Mouse (Mus musculus): ENCODE measurements around the gene Erp44. TPM values are rescaled to one million over a fixed set of nuclear protein-coding genes. Genes with fewer than 3 reads are reported as not detected.

Erp44 gene
- polyA plus RNA-seq, 1 experiment from 2014 or later = 70.9 TPM

DNA sequence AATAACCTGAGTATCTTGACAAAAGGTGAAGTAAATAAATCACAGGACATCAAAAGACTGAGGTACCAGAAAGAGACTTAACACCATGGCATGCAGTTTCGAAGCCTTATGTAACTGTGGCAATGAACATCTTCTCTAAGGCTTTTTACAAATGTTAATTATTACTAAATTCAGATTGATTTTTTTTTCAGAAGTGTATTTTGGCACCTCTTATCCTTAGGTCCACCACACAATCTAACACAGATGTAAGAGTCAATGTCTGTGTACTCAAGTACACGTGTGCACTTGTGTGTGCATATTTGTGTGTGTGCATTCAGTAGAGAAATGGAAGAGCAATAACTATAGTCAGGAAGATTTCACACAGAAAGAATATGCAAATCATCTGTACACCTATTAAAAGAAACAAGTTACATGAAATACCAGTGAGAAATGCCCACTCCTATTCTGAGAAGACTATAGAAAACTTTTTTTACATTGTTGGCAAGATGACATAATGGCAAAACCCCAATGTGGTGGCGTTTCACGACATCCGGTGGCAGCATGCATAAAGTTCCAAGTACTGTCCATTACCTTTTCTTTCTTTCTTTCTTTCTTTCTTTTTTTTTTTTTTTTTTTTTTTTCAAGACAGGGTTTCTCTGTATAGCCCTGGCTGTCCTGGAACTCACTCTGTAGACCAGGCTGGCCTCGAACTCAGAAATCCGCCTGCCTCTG is 6.1 kb downstream of the Erp44 start:
- H3K27me3 ChIP-seq = no peaks in the 10 kb centered on the region
- no peak overlapping the region for H3K4me2 ChIP-seq (replicated peaks)
- peaks cover 6% of the 10 kb centered on the region; the same call in 1 of the 2 replicates for H3K4me1 ChIP-seq
- H3K9me3 ChIP-seq = no peaks in the 10 kb centered on the region
- WGBS = 93% methylated on average over 7 of the region's 7 CpGs
- H3K36me3 ChIP-seq = no peaks in the 10 kb centered on the region
- H3K4me3 ChIP-seq = no peak overlapping the region
- ATAC-seq (ENCODE audit: low FRiP score, low read depth) = no peak
- H3K9ac ChIP-seq (replicated peaks) = no peak overlapping the region
- no peak overlapping the region for H3K27ac ChIP-seq (replicated peaks)

DNA sequence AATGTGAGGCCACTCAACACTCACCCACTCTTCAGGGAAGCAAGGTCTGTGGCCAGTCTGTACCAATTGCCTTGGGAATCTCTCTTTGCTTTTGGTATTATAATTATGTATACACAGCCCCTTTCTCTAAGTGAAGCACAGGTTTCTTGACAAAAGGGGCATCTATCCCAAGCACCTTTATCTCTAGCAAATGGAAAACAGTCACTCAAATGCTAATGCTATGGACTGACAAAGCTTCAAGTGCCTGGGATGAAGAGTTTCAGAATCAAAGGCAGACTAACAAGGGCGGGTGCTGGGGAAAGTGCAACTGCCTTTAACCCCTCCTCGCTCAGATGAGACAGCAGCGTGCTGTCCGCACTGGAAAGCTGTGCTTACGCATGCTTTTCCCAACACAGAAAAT is 7.5 kb downstream of the Erp44 start:
- no peak overlapping the region for H3K9ac ChIP-seq (replicated peaks)
- 22% methylated on average over 5 of the region's 5 CpGs for WGBS
- no peaks in the 10 kb centered on the region for H3K36me3 ChIP-seq
- peaks cover 6% of the 10 kb centered on the region; the same call in 1 of the 2 replicates for H3K4me1 ChIP-seq
- no peak overlapping the region for H3K27ac ChIP-seq (replicated peaks)
- H3K4me2 ChIP-seq (replicated peaks) = no peak overlapping the region
- no peak overlapping the region for H3K4me3 ChIP-seq
- no peaks in the 10 kb centered on the region for H3K9me3 ChIP-seq
- H3K27me3 ChIP-seq = no peaks in the 10 kb centered on the region
- no peak for ATAC-seq (ENCODE audit: low FRiP score, low read depth)

DNA sequence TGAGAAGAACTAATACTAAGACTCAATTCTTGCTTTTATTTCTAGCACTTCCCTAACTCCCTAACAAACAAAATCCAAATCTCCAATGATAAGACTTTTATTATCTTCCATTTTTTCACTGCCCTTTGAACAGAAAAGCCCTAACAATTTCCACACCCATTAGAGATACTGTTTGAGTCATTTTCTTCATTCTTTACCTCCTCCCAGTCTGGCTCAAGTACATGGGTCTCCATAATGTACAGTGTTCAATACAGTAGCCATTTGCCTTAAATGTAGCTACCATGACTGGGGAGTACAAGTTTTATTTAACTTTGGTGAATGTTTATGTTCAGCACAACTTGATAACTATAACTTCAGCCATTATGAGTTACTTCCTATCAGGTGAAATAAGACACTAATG is 8.8 kb downstream of the Erp44 start:
- ATAC-seq (ENCODE audit: low FRiP score, low read depth) = no peak
- no peak overlapping the region for H3K9ac ChIP-seq (replicated peaks)
- no peaks in the 10 kb centered on the region for H3K9me3 ChIP-seq
- no peaks in the 10 kb centered on the region for H3K27me3 ChIP-seq
- H3K36me3 ChIP-seq = no peaks in the 10 kb centered on the region
- no peak overlapping the region for H3K4me2 ChIP-seq (replicated peaks)
- no peak overlapping the region for H3K27ac ChIP-seq (replicated peaks)
- no peak overlapping the region for H3K4me3 ChIP-seq
- peaks cover 6% of the 10 kb centered on the region; the same call in 1 of the 2 replicates for H3K4me1 ChIP-seq

DNA sequence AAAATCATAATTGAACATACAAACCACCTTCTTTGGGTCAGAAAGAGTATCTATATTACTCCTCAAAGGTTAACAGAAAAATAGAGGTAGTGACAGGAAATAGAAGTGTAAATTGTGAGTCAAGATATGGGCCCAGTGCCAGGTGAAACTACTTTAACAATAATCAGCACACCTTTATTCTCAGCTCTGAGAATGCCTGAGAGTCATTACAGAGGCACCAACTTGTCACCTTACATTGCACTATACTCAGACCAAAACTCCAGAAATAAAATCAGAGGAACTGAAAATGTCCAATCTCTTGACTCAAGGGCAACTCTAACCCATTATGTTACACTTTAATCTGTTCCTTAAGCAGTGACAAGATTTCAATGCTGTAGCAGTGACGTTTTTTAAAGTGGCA is 11.2 kb downstream of the Erp44 start:
- no peak for ATAC-seq (ENCODE audit: low FRiP score, low read depth)
- Histone ChIP-seq H3K4me1 (peaks cover 8% of the 10 kb centered on the region; the same call in 1 of the 2 replicates), H3K9ac (replicated peaks) (no peak overlapping the region), H3K4me2 (replicated peaks) (no peak overlapping the region), H3K27ac (replicated peaks) (no peak overlapping the region), H3K4me3 (no peak overlapping the region), H3K9me3 (no peaks in the 10 kb centered on the region), H3K36me3 (no peaks in the 10 kb centered on the region), H3K27me3 (no peaks in the 10 kb centered on the region)
- WGBS = 77% methylated on average over 1 of the region's 1 CpGs

DNA sequence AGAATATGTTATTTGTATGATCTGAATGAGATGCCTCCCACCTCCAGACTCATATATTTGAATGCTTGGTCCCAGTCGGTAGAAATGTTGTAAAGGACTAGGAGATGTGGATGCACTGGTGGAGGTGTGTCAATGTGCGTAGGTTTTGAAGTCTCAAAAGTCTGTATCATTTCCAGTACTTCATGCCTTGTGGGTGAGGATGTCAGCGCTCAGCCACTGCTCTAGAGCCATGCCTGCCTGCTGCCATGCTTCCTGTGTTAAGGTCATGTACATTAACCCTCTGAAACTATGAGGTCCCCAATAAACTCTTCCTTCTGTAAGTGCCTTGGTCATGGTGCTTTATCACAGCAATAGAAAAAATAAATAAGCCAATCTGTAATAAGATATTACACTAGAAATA is 11.7 kb downstream of the Erp44 start:
- Histone ChIP-seq H3K36me3 (no peaks in the 10 kb centered on the region), H3K9me3 (no peaks in the 10 kb centered on the region), H3K4me3 (no peak overlapping the region), H3K4me1 (peaks cover 8% of the 10 kb centered on the region; the same call in 1 of the 2 replicates), H3K9ac (replicated peaks) (no peak overlapping the region), H3K4me2 (replicated peaks) (no peak overlapping the region), H3K27me3 (no peaks in the 10 kb centered on the region), H3K27ac (replicated peaks) (no peak overlapping the region)
- 86% methylated on average over 3 of the region's 3 CpGs for WGBS
- ATAC-seq (ENCODE audit: low FRiP score, low read depth) = no peak

DNA sequence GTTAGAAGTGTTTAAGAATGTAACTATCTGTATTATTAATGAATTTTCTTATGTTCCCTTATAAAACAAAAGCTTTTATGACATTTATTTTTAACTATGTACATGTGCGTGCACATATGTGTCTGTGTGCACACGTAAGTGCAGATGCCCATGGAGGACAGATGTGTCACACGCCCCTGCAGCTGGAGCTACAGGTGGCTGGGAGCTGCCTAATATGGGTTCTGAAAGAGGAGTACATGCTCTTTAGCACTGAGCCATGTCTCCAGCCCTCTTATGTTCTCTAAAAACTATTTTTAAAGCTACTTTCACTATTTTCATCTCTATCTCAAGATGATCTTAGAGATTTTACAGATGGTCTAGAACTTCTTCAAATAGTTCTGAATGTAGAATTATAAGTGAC is 21.3 kb downstream of the Erp44 start:
- Histone ChIP-seq H3K27ac (replicated peaks) (no peak overlapping the region), H3K4me2 (replicated peaks) (no peak overlapping the region), H3K27me3 (no peaks in the 10 kb centered on the region), H3K4me3 (no peak overlapping the region), H3K36me3 (no peaks in the 10 kb centered on the region), H3K9me3 (no peaks in the 10 kb centered on the region), H3K9ac (replicated peaks) (no peak overlapping the region), H3K4me1 (0 out of 2 replicates have a peak, but pooled peaks cover 2% of the 10 kb centered on the region)
- WGBS = 95% methylated on average over 3 of the region's 3 CpGs
- no peak for ATAC-seq (ENCODE audit: low FRiP score, low read depth)

DNA sequence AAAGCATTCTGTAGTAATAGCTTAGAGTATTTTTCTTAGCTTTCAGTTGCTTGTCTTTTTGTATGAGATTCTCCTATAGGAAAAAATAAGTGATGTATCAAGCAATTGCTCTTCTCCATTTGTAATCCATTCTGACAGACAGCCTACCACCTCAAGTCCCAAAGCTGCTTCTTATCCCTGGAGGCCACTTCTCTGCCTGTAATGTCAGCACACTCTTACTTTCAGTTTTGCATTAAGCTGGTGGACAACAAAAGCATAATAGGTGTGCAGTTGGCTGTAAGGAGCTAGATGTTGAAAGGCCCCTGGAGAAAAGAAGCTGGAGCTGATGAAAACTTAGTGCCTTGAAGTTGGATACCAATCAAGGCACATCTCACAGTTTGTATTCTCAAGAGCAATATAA is 26.1 kb downstream of the Erp44 start:
- Histone ChIP-seq H3K4me2 (replicated peaks) (no peak overlapping the region), H3K27me3 (no peaks in the 10 kb centered on the region), H3K9me3 (0 out of 2 replicates have a peak, but pooled peaks cover 2% of the 10 kb centered on the region), H3K36me3 (no peaks in the 10 kb centered on the region), H3K9ac (replicated peaks) (no peak overlapping the region), H3K4me3 (no peak overlapping the region), H3K4me1 (0 out of 2 replicates have a peak, but pooled peaks cover 2% of the 10 kb centered on the region), H3K27ac (replicated peaks) (no peak overlapping the region)
- no peak for ATAC-seq (ENCODE audit: low FRiP score, low read depth)

DNA sequence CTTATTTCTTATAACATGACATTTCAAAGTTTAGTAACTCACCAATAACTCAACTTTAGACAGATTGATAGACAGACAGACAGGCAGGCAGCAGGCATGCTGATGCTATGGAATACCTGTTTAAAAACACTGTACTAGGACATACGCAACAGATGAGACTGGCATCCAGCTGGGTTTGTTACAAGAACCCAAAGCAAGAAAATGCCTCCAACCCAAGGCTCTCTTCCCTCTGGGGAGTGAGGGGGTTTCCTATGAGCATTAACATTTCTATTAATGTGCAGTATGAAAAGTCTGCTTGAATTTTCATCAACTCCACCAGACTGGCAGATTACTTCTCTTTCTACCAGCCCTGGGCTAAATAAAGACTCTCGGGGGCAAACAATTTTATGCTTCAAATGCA is 35.1 kb downstream of the Erp44 start:
- ATAC-seq (ENCODE audit: low FRiP score, low read depth) = no peak
- Histone ChIP-seq H3K27me3 (no peaks in the 10 kb centered on the region), H3K9me3 (no peaks in the 10 kb centered on the region), H3K4me2 (replicated peaks) (no peak overlapping the region), H3K4me3 (no peak overlapping the region), H3K27ac (replicated peaks) (no peak overlapping the region), H3K9ac (replicated peaks) (no peak overlapping the region), H3K36me3 (no peaks in the 10 kb centered on the region), H3K4me1 (no peaks in the 10 kb centered on the region)
- 92% methylated on average over 2 of the region's 2 CpGs for WGBS

DNA sequence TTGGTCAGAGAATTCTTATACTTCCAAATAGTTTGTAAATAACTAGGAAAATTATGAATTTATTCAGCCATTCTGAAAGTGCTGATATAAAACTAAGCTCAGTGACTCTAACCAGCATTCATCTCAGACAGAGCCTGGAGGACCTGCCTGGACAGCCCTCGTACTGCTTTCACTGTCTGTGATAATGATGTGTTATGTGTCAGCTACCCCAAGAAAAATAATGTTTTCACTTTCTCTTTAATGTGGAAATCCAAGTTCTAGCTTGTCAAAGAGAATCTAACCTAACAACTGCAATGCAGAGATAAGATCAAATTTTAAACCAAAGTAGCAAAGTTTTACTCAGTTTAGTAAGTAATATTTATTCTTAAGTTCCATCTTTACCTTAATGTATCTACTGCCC is 35.6 kb downstream of the Erp44 start:
- Histone ChIP-seq H3K9me3 (no peaks in the 10 kb centered on the region), H3K36me3 (no peaks in the 10 kb centered on the region), H3K27ac (replicated peaks) (no peak overlapping the region), H3K4me1 (no peaks in the 10 kb centered on the region), H3K4me2 (replicated peaks) (no peak overlapping the region), H3K4me3 (no peak overlapping the region), H3K9ac (replicated peaks) (no peak overlapping the region), H3K27me3 (no peaks in the 10 kb centered on the region)
- no peak for ATAC-seq (ENCODE audit: low FRiP score, low read depth)
- WGBS = 80% methylated on average over 1 of the region's 1 CpGs

DNA sequence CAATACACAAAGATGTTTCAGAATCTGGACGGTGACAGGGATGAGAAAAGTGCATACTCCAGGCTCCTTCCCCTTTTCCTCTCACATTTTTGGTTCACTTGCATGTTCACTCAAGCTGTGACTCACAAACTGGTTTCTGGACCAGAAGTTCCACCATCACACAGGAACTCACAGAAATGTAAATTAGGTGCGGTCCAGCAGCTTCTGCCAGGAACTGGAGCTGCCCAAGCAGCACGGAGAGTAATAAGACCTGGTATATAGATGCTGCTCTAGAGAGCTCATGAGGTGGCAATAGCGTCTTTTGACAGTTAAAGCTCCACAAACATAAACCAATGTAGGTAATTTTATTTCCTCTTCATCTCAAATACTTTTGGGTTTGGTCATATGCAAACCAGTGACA is 36.9 kb downstream of the Erp44 start:
- Histone ChIP-seq H3K9me3 (no peaks in the 10 kb centered on the region), H3K36me3 (no peaks in the 10 kb centered on the region), H3K4me2 (replicated peaks) (no peak overlapping the region), H3K9ac (replicated peaks) (no peak overlapping the region), H3K27me3 (no peaks in the 10 kb centered on the region), H3K4me1 (no peaks in the 10 kb centered on the region), H3K27ac (replicated peaks) (no peak overlapping the region), H3K4me3 (no peak overlapping the region)
- ATAC-seq (ENCODE audit: low FRiP score, low read depth) = no peak
- whole genome bisulfite sequencing = 95% methylated on average over 4 of the region's 4 CpGs

DNA sequence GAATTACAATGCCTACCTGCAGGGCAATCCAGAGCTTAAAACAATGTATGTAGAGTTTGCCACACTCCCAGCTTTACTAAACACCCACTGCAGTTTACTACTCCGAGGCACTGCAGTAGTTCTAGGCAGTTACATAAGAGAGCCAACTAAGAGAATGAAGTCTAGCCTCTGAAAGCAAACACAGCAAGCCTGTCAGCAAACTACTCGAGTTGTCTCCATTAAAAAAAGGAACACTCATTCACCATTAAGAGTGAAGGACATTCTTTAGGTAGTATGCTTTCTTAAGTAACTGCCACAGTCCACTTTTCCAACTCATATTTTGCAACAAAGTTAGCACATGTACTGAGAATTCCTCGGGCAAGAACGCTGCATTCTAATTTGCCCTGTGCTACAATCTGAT is 40.3 kb downstream of the Erp44 start:
- no peaks in the 10 kb centered on the region for H3K27me3 ChIP-seq
- H3K4me2 ChIP-seq (replicated peaks) = no peak overlapping the region
- no peak overlapping the region for H3K27ac ChIP-seq (replicated peaks)
- WGBS = 91% methylated on average over 4 of the region's 4 CpGs
- ATAC-seq (ENCODE audit: low FRiP score, low read depth) = no peak
- 0 out of 2 replicates have a peak, but pooled peaks cover 5% of the 10 kb centered on the region for H3K36me3 ChIP-seq
- no peak overlapping the region for H3K4me3 ChIP-seq
- no peaks in the 10 kb centered on the region for H3K9me3 ChIP-seq
- no peak overlapping the region for H3K9ac ChIP-seq (replicated peaks)
- H3K4me1 ChIP-seq = no peaks in the 10 kb centered on the region

DNA sequence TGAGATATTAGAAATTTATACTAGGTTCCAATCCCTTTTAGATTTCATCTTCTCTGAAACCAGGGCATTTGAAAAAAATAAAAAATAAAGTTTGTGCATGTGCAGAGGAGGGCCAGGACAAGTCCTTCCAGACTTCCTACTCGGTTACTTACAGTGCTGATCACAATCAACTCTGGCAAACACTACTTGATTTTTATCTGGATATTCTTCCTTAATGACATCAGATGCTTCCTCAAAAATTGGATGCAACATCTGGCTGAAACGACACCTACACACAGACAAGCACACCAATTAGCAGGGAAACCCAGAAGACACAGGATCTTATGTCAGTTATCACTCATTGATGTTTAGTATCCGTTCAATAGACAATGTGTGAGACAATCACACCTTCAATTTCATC is 42.6 kb downstream of the Erp44 start:
- 93% methylated on average over 3 of the region's 3 CpGs for WGBS
- Histone ChIP-seq H3K36me3 (0 out of 2 replicates have a peak, but pooled peaks cover 5% of the 10 kb centered on the region), H3K9ac (replicated peaks) (no peak overlapping the region), H3K4me3 (no peak overlapping the region), H3K4me2 (replicated peaks) (no peak overlapping the region), H3K4me1 (no peaks in the 10 kb centered on the region), H3K27ac (replicated peaks) (no peak overlapping the region), H3K9me3 (no peaks in the 10 kb centered on the region), H3K27me3 (no peaks in the 10 kb centered on the region)
- no peak for ATAC-seq (ENCODE audit: low FRiP score, low read depth)

DNA sequence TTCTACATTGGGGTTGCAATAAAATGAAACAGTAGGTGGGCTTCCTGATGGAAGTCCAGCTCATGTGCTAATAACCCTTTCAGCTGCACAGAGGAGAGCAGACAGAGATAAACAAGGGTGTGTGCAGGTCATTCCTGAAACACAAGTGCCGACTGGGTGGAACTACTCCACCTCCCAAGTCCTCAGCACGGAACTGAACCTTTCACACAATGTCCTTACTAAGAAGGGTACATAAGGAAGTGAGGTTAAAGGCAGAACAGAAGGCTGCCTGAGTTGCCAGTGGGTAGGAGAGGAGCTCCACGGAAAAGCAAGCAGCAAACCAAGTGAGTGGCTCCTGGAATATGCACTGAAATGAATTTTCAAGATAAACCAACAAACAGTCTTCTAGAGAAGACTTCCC is 52.6 kb downstream of the Erp44 start:
- Histone ChIP-seq H3K36me3 (no peaks in the 10 kb centered on the region), H3K4me2 (replicated peaks) (no peak overlapping the region), H3K27ac (replicated peaks) (no peak overlapping the region), H3K9ac (replicated peaks) (no peak overlapping the region), H3K9me3 (no peaks in the 10 kb centered on the region), H3K27me3 (no peaks in the 10 kb centered on the region), H3K4me3 (no peak overlapping the region), H3K4me1 (no peaks in the 10 kb centered on the region)
- 78% methylated on average over 3 of the region's 3 CpGs for WGBS
- no peak for ATAC-seq (ENCODE audit: low FRiP score, low read depth)
